Mouse (Mus musculus): Measurements from ENCODE around the gene Caly. TPM values are rescaled to one million over a fixed set of nuclear protein-coding genes. Genes with fewer than 3 reads are reported as not detected.

The Caly gene
- polyA plus RNA-seq, 1 experiment: not detected

GRCm38 (mm10) chr7:140116329-140117054 lies 34.1 kb upstream of the Caly start, which contains the start of gene Echs1:
TSS of gene Echs1 (minus strand) at chr7:140116476.
- peak within 1 kb of the TSS; percentile 68 for H3K4me3 ChIP-seq (ENCODE audit: insufficient read depth, low read depth, low read length)
- TF ChIP-seq CTCF (IDR thresholded peaks at IDR 0.05; ENCODE audit: insufficient read depth, low read depth, low read length) (no peak), POLR2A (IDR thresholded peaks at IDR 0.05; ENCODE audit: insufficient read depth, low read depth, low read length) (peak; percentile 71)
- peaks cover 5% of the 10 kb centered on the region; the same call in 1 of the 2 replicates for H3K4me1 ChIP-seq (ENCODE audit: control insufficient read depth, insufficient read depth, low read length)
- WGBS: 3% methylated on average over 28 of the region's 28 CpGs
- peak within 1 kb of the TSS; percentile 81 for H3K27ac ChIP-seq (ENCODE audit: insufficient read depth, low read depth, low read length)

- WGBS: 1% methylated on average over 23 of the region's 23 CpGs
- Histone ChIP-seq H3K4me3 (ENCODE audit: insufficient read depth, low read depth, low read length) (peak within 1 kb of the TSS; percentile 68), H3K4me1 (ENCODE audit: control insufficient read depth, insufficient read depth, low read length) (peaks cover 5% of the 10 kb centered on the region; the same call in 1 of the 2 replicates), H3K27ac (ENCODE audit: insufficient read depth, low read depth, low read length) (peak within 1 kb of the TSS; percentile 81)
- TF ChIP-seq POLR2A (IDR thresholded peaks at IDR 0.05; ENCODE audit: insufficient read depth, low read depth, low read length) (no peak), CTCF (IDR thresholded peaks at IDR 0.05; ENCODE audit: insufficient read depth, low read depth, low read length) (no peak)
These were observed 33.4 kb upstream of the Caly start, which contains the start of gene Paox for GRCm38 (mm10) chr7:140115583-140116328. TSS of gene Paox (plus strand) at chr7:140115799.

GRCm38 (mm10) chr7:140111943-140112342 lies 29.6 kb upstream of the Caly start:
- H3K4me1 ChIP-seq (ENCODE audit: control insufficient read depth, insufficient read depth, low read length): peaks cover 3% of the 10 kb centered on the region; the same call in 1 of the 2 replicates
- H3K4me3 ChIP-seq (ENCODE audit: insufficient read depth, low read depth, low read length): no peak overlapping the region
- 43% methylated on average over 3 of the region's 3 CpGs for WGBS
- TF ChIP-seq CTCF (IDR thresholded peaks at IDR 0.05; ENCODE audit: insufficient read depth, low read depth, low read length) (no peak), POLR2A (IDR thresholded peaks at IDR 0.05; ENCODE audit: insufficient read depth, low read depth, low read length) (no peak)
- H3K27ac ChIP-seq (ENCODE audit: insufficient read depth, low read depth, low read length): no peak overlapping the region

- H3K4me3 ChIP-seq (ENCODE audit: insufficient read depth, low read depth, low read length): no peak overlapping the region
- 80% methylated on average over 4 of the region's 4 CpGs for WGBS
- H3K4me1 ChIP-seq (ENCODE audit: control insufficient read depth, insufficient read depth, low read length): peaks cover 23% of the 10 kb centered on the region
- no peak overlapping the region for H3K27ac ChIP-seq (ENCODE audit: insufficient read depth, low read depth, low read length)
- TF ChIP-seq POLR2A (IDR thresholded peaks at IDR 0.05; ENCODE audit: insufficient read depth, low read depth, low read length) (no peak), CTCF (IDR thresholded peaks at IDR 0.05; ENCODE audit: insufficient read depth, low read depth, low read length) (no peak)
These were observed 21.7 kb upstream of the Caly start for GRCm38 (mm10) chr7:140104009-140104408.

DNA sequence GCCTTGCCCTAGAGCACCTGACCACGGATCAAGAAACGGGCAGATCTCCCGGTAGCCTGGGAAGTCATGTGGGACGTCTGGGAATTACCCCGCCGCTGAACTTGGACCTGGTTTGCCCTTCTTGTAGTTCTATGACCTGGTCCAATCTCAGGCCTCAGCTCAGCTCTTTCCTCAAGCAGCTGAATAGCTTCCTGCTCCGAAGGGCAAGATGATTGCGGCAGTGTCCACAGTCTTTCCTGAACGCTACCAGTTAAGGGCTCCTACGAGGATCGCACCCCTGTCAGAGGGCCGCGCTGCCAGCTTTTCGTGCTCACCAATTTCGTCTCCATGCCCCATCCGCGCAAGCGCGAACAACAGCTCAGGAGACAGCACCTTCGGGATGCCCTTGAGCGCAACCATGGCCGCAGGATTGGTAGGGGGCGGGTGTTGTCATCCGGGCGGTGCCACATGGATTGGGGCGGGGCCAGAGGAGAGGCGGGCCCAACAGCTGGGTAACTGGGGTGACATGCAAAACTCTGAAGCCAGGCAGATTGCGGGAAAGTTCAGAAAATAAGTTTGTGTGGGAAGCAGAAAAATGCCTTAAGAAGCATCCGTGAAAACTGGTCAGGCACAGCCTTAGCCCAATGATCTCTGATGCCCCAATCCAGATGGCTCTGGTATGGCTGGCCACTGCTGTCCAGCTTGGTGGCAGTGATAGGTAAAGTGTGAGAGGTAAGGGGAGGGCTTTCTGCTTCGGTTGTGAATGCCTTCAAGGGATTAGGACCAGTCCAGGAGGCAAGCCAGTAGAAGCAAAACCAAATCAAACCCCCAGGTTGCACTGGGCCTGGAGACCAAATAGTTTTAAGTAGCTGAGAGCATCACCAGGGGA lies 19.9 kb upstream of the Caly start, which contains the start of gene Fuom:
Fuom (minus strand) TSS at position 449 of the 868 bp plus-strand sequence.
- TF ChIP-seq CTCF (IDR thresholded peaks at IDR 0.05; ENCODE audit: insufficient read depth, low read depth, low read length) (no peak), POLR2A (IDR thresholded peaks at IDR 0.05; ENCODE audit: insufficient read depth, low read depth, low read length) (peak; percentile 72)
- under 1% methylated on average over 30 of the region's 30 CpGs for WGBS
- Histone ChIP-seq H3K4me1 (ENCODE audit: control insufficient read depth, insufficient read depth, low read length) (peaks cover 25% of the 10 kb centered on the region), H3K27ac (ENCODE audit: insufficient read depth, low read depth, low read length) (peak within 1 kb of the TSS; percentile 74), H3K4me3 (ENCODE audit: insufficient read depth, low read depth, low read length) (peak within 1 kb of the TSS; percentile 68)

GRCm38 (mm10) chr7:140101498-140101897 lies 19.1 kb upstream of the Caly start:
- H3K4me1 ChIP-seq (ENCODE audit: control insufficient read depth, insufficient read depth, low read length): peaks cover 25% of the 10 kb centered on the region
- no peak for TF ChIP-seq POLR2A (IDR thresholded peaks at IDR 0.05; ENCODE audit: insufficient read depth, low read depth, low read length)
- no peak for TF ChIP-seq CTCF (IDR thresholded peaks at IDR 0.05; ENCODE audit: insufficient read depth, low read depth, low read length)
- peak overlapping the region; percentile 68 for H3K4me3 ChIP-seq (ENCODE audit: insufficient read depth, low read depth, low read length)
- H3K27ac ChIP-seq (ENCODE audit: insufficient read depth, low read depth, low read length): 0 out of 2 replicates have a peak overlapping the region, but pooled peaks have one; percentile 74
- WGBS: 67% methylated on average over 10 of the region's 10 CpGs

DNA sequence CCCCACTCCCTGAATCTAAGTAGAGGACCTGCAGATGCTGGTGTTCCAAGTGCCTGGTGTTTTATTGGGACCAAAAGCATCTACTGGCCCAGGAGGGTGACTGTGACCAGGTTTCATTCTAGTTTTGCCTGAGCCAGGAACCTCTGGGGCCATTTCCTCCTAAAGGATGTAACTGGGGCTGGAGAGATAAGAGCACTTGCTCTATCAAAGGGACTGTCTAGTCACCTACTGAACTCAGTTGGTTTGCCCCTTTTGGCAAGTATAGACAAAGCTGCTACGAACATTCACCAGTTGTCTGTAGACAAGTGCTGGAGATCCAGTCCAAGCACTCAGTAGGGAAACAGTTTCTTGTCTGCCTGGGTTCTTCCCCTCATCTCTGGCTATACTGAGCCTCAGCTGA lies 16.1 kb upstream of the Caly start:
- TF ChIP-seq POLR2A (IDR thresholded peaks at IDR 0.05; ENCODE audit: insufficient read depth, low read depth, low read length) (no peak), CTCF (IDR thresholded peaks at IDR 0.05; ENCODE audit: insufficient read depth, low read depth, low read length) (no peak)
- 90% methylated on average over 1 of the region's 1 CpGs for WGBS
- H3K27ac ChIP-seq (ENCODE audit: insufficient read depth, low read depth, low read length): no peak overlapping the region
- H3K4me3 ChIP-seq (ENCODE audit: insufficient read depth, low read depth, low read length): no peak overlapping the region
- peaks cover 25% of the 10 kb centered on the region for H3K4me1 ChIP-seq (ENCODE audit: control insufficient read depth, insufficient read depth, low read length)

- Histone ChIP-seq H3K4me1 (ENCODE audit: control insufficient read depth, insufficient read depth, low read length) (peaks cover 13% of the 10 kb centered on the region), H3K4me3 (ENCODE audit: insufficient read depth, low read depth, low read length) (no peak overlapping the region), H3K27ac (ENCODE audit: insufficient read depth, low read depth, low read length) (no peak overlapping the region)
- TF ChIP-seq CTCF (IDR thresholded peaks at IDR 0.05; ENCODE audit: insufficient read depth, low read depth, low read length): no peak
- no peak for TF ChIP-seq POLR2A (IDR thresholded peaks at IDR 0.05; ENCODE audit: insufficient read depth, low read depth, low read length)
These were observed 13.7 kb upstream of the Caly start for GRCm38 (mm10) chr7:140096055-140096454.
